Mouse (Mus musculus): ENCODE measurements around the gene Clgn. TPM values are rescaled to one million over a fixed set of nuclear protein-coding genes. Genes with fewer than 3 reads are reported as not detected.
"Not testable (repeated sequence)": the region's sequence is repeated elsewhere in the genome, so short reads cannot be mapped to it uniquely, and the experiment has no call there.

The Clgn gene
- polyA plus RNA-seq, 1 experiment from 2014 or later = 0.62 TPM

- not testable (repeated sequence) for H3K9ac ChIP-seq (ENCODE audit: low read depth, low read length)
Measured at GRCm38 (mm10) chr8:83428621-83429020, 39.0 kb downstream of the Clgn start.

GRCm38 (mm10) chr8:83429071-83429524 is 39.4 kb downstream of the Clgn start:
- no peaks in the 10 kb centered on the region for H3K9me3 ChIP-seq (ENCODE audit: control insufficient read depth, low read length)
- ATAC-seq (replicated peaks; ENCODE audit: low FRiP score) = peak; percentile 96
- H3K4me1 ChIP-seq (replicated peaks; ENCODE audit: control insufficient read depth, insufficient read depth, low read length) = peaks cover 16% of the 10 kb centered on the region
- H3K27me3 ChIP-seq (replicated peaks; ENCODE audit: control insufficient read depth, insufficient read depth, low read length) = no peaks in the 10 kb centered on the region
- H3K27ac ChIP-seq (ENCODE audit: low read depth, low read length) = peak overlapping the region; percentile 60; the same call in 1 of the 2 replicates
- no peak overlapping the region for H3K4me3 ChIP-seq (ENCODE audit: low read depth, low read length)
- H3K9ac ChIP-seq (ENCODE audit: low read depth, low read length) = no peak overlapping the region
- no peaks in the 10 kb centered on the region for H3K36me3 ChIP-seq (ENCODE audit: control insufficient read depth, insufficient read depth, low read length)
- WGBS = 40% methylated on average over 4 of the region's 4 CpGs
- peak overlapping the region; percentile 51 for H3K4me2 ChIP-seq
- DNase-seq (ENCODE audit: low spot score) = no peak

More at GRCm38 (mm10) chr8:83428621-83429020, 39.0 kb downstream of the Clgn start:
- Histone ChIP-seq H3K4me1 (replicated peaks; ENCODE audit: control insufficient read depth, insufficient read depth, low read length) (peaks cover 16% of the 10 kb centered on the region), H3K27ac (ENCODE audit: low read depth, low read length) (peak overlapping the region; percentile 60; the same call in 1 of the 2 replicates), H3K4me2 (peak overlapping the region; percentile 51)
- H3K4me3 ChIP-seq (ENCODE audit: low read depth, low read length); H3K36me3 ChIP-seq (ENCODE audit: control insufficient read depth, insufficient read depth, low read length); H3K27me3 ChIP-seq (replicated peaks; ENCODE audit: control insufficient read depth, insufficient read depth, low read length); DNase-seq (ENCODE audit: low spot score); H3K9me3 ChIP-seq (ENCODE audit: control insufficient read depth, low read length): not testable (repeated sequence)
- ATAC-seq (replicated peaks; ENCODE audit: low FRiP score) = peak; percentile 16
- whole genome bisulfite sequencing = 74% methylated on average over 3 of the region's 3 CpGs

GRCm38 (mm10) chr8:83437077-83437476 is 47.4 kb downstream of the Clgn start:
- no peak overlapping the region for H3K9ac ChIP-seq (ENCODE audit: low read depth, low read length)
- 46% methylated on average over 1 of the region's 1 CpGs for WGBS
- no peaks in the 10 kb centered on the region for H3K27me3 ChIP-seq (replicated peaks; ENCODE audit: control insufficient read depth, insufficient read depth, low read length)
- H3K36me3 ChIP-seq (ENCODE audit: control insufficient read depth, insufficient read depth, low read length) = peaks cover 6% of the 10 kb centered on the region; the same call in 1 of the 2 replicates
- DNase-seq (ENCODE audit: low spot score) = no peak
- H3K4me1 ChIP-seq (replicated peaks; ENCODE audit: control insufficient read depth, insufficient read depth, low read length) = peaks cover 2% of the 10 kb centered on the region; the same call in 1 of the 2 replicates
- no peak overlapping the region for H3K4me2 ChIP-seq
- H3K27ac ChIP-seq (ENCODE audit: low read depth, low read length) = no peak overlapping the region
- ATAC-seq (replicated peaks; ENCODE audit: low FRiP score) = no peak
- H3K4me3 ChIP-seq (ENCODE audit: low read depth, low read length) = no peak overlapping the region
- H3K9me3 ChIP-seq (ENCODE audit: control insufficient read depth, low read length) = no peaks in the 10 kb centered on the region

- Histone ChIP-seq H3K4me2 (peak overlapping the region; percentile 73), H3K4me3 (ENCODE audit: low read depth, low read length) (peak overlapping the region; percentile 78), H3K27me3 (replicated peaks; ENCODE audit: control insufficient read depth, insufficient read depth, low read length) (no peaks in the 10 kb centered on the region), H3K9ac (ENCODE audit: low read depth, low read length) (peak overlapping the region; percentile 92), H3K27ac (ENCODE audit: low read depth, low read length) (peak overlapping the region; percentile 81), H3K4me1 (replicated peaks; ENCODE audit: control insufficient read depth, insufficient read depth, low read length) (peaks cover 5% of the 10 kb centered on the region; the same call in 1 of the 2 replicates), H3K36me3 (ENCODE audit: control insufficient read depth, insufficient read depth, low read length) (peaks cover 4% of the 10 kb centered on the region; the same call in 1 of the 2 replicates), H3K9me3 (ENCODE audit: control insufficient read depth, low read length) (no peaks in the 10 kb centered on the region)
- no peak for DNase-seq (ENCODE audit: low spot score)
- ATAC-seq (replicated peaks; ENCODE audit: low FRiP score) = peak; percentile 50; the same call in 1 of the 2 replicates
- WGBS = 2% methylated on average over 29 of the region's 29 CpGs
Measured at GRCm38 (mm10) chr8:83441656-83442242, 52.1 kb downstream of the Clgn start.

DNA sequence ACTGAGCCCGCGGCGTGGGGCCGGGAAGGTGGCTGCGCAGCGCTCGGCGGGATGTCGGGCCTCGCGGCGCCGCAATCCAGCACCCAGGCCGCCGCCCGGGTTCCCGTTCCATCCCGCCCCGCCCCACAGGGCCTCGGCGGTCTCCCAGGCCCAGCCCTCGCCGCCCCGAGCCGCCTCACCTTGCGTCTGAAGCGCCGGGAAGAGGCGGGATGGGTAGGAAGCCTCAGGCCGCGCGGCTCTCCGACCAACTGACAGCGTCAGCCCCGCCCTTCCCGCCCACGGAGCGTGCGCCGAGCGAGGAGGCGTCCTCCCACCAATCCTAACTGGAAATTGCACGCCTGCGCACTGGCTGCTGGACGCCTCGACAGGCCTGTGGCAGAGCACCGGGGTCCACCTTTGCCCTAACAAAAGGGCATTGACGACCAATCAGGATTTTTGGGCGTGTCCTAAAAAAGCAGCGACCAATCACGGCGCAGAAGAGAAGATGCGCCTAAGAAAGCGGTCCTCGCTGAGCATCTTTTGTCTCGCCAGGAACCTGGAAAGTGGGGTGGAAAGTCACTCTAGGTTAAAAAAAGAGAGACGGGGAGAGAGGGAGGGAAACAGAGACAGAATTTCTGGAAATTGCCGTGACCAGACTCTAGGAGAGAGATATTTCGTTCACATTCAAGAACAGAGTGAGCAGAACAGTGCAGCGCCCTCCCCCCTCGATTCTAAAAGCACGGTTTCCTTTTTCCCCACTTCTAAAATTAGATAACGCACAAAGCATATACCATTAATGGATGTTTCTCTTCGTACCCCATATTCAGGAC is 52.8 kb downstream of the Clgn start:
- Histone ChIP-seq H3K4me3 (ENCODE audit: low read depth, low read length) (peak overlapping the region; percentile 78), H3K27me3 (replicated peaks; ENCODE audit: control insufficient read depth, insufficient read depth, low read length) (no peaks in the 10 kb centered on the region), H3K27ac (ENCODE audit: low read depth, low read length) (peak overlapping the region; percentile 81), H3K9me3 (ENCODE audit: control insufficient read depth, low read length) (no peaks in the 10 kb centered on the region), H3K36me3 (ENCODE audit: control insufficient read depth, insufficient read depth, low read length) (0 out of 2 replicates have a peak, but pooled peaks cover 3% of the 10 kb centered on the region), H3K4me1 (replicated peaks; ENCODE audit: control insufficient read depth, insufficient read depth, low read length) (peaks cover 5% of the 10 kb centered on the region; the same call in 1 of the 2 replicates), H3K4me2 (peak overlapping the region; percentile 73), H3K9ac (ENCODE audit: low read depth, low read length) (peak overlapping the region; percentile 92)
- DNase-seq (ENCODE audit: low spot score) (peak; percentile 96), ATAC-seq (replicated peaks; ENCODE audit: low FRiP score) (peak; percentile 100)
- under 1% methylated on average over 63 of the region's 64 CpGs for WGBS

DNA sequence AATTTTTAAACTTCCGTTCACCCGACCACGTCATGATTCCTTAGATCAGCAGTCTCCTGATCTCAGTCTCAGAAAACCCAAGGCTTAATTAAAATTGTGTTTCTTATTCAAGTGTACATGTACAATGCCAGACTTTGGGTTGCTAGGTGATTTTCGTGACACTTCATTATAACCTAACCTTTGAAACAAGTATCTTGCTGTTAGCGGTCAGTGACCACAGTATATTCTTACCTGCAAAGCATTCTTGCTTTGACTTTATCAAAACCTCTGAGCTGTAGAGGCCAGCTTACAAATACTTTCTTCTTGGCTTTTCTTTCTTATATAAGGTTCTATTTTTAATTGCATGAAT is 53.4 kb downstream of the Clgn start:
- no peaks in the 10 kb centered on the region for H3K9me3 ChIP-seq (ENCODE audit: control insufficient read depth, low read length)
- no peak for DNase-seq (ENCODE audit: low spot score)
- H3K36me3 ChIP-seq (ENCODE audit: control insufficient read depth, insufficient read depth, low read length) = 0 out of 2 replicates have a peak, but pooled peaks cover 3% of the 10 kb centered on the region
- H3K4me2 ChIP-seq = peak overlapping the region; percentile 73
- peak overlapping the region; percentile 38; the same call in 1 of the 2 replicates for H3K27ac ChIP-seq (ENCODE audit: low read depth, low read length)
- peak overlapping the region; percentile 78 for H3K4me3 ChIP-seq (ENCODE audit: low read depth, low read length)
- 33% methylated on average over 5 of the region's 5 CpGs for WGBS
- no peaks in the 10 kb centered on the region for H3K27me3 ChIP-seq (replicated peaks; ENCODE audit: control insufficient read depth, insufficient read depth, low read length)
- ATAC-seq (replicated peaks; ENCODE audit: low FRiP score) = no peak
- H3K4me1 ChIP-seq (replicated peaks; ENCODE audit: control insufficient read depth, insufficient read depth, low read length) = peaks cover 5% of the 10 kb centered on the region; the same call in 1 of the 2 replicates
- H3K9ac ChIP-seq (ENCODE audit: low read depth, low read length) = peak overlapping the region; percentile 50; the same call in 1 of the 2 replicates

- Histone ChIP-seq H3K9ac (ENCODE audit: low read depth, low read length) (no peak overlapping the region), H3K27ac (ENCODE audit: low read depth, low read length) (no peak overlapping the region), H3K9me3 (ENCODE audit: control insufficient read depth, low read length) (no peaks in the 10 kb centered on the region), H3K4me1 (replicated peaks; ENCODE audit: control insufficient read depth, insufficient read depth, low read length) (no peaks in the 10 kb centered on the region), H3K4me3 (ENCODE audit: low read depth, low read length) (no peak overlapping the region), H3K4me2 (no peak overlapping the region), H3K27me3 (replicated peaks; ENCODE audit: control insufficient read depth, insufficient read depth, low read length) (no peaks in the 10 kb centered on the region), H3K36me3 (ENCODE audit: control insufficient read depth, insufficient read depth, low read length) (no peaks in the 10 kb centered on the region)
- DNase-seq (ENCODE audit: low spot score) (no peak), ATAC-seq (replicated peaks; ENCODE audit: low FRiP score) (no peak)
- WGBS = 54% methylated on average over 1 of the region's 1 CpGs
Measured at GRCm38 (mm10) chr8:83449960-83450359, 60.3 kb downstream of the Clgn start.

- Histone ChIP-seq H3K36me3 (ENCODE audit: control insufficient read depth, insufficient read depth, low read length) (no peaks in the 10 kb centered on the region), H3K27ac (ENCODE audit: low read depth, low read length) (no peak overlapping the region), H3K4me1 (replicated peaks; ENCODE audit: control insufficient read depth, insufficient read depth, low read length) (no peaks in the 10 kb centered on the region), H3K4me3 (ENCODE audit: low read depth, low read length) (no peak overlapping the region), H3K4me2 (no peak overlapping the region), H3K27me3 (replicated peaks; ENCODE audit: control insufficient read depth, insufficient read depth, low read length) (no peaks in the 10 kb centered on the region), H3K9ac (ENCODE audit: low read depth, low read length) (no peak overlapping the region), H3K9me3 (ENCODE audit: control insufficient read depth, low read length) (no peaks in the 10 kb centered on the region)
- peak; percentile 41; the same call in 1 of the 2 replicates for ATAC-seq (replicated peaks; ENCODE audit: low FRiP score)
- DNase-seq (ENCODE audit: low spot score) = no peak
- WGBS = 15% methylated on average over 3 of the region's 3 CpGs
Measured at GRCm38 (mm10) chr8:83451056-83451455, 61.4 kb downstream of the Clgn start.
